19 mouse cellular contexts compared by ENCODE assay signal in the genomic region with DNA sequence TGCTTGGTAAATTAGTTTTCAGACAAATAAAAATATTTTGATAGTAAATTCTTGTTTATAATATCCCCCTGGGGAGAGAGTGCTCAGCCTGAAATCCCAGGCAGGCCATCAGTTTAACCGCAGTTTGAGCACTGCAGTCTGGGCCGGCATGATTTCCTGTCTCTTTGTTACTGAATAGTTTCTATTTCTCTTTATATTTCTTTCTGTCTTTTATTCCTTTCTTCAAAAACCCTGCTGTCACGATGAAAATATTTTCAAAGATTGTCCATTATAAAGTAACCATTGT. TPM values are rescaled to one million over a fixed set of nuclear protein-coding genes. Genes with fewer than 3 reads are reported as not detected.
DNase-seq lines count a peak whose midpoint lies in the region; ATAC-seq lines count a peak whose summit lies in the region.
"Had no signal": no experiment of that assay in that cellular context is flagged by ENCODE, and none has a peak within 500 bp of the region (broad histone marks: within the 10 kb centered on the region; RNA-seq: fewer than 3 reads in every experiment).

No protein-coding gene starts in this region.

- H3K27me3 ChIP-seq in forebrain, embryonic 15.5 days, result no peaks in the 10 kb centered on the region
- no peaks in the 10 kb centered on the region for H3K27me3 ChIP-seq in hindbrain, embryonic 15.5 days
- H3K27me3 ChIP-seq in midbrain, embryonic 15.5 days (replicated peaks), result no peaks in the 10 kb centered on the region
- H3K27me3 ChIP-seq: heart, embryonic 13.5 days had no signal

- H3K4me2 ChIP-seq in forebrain, embryonic 15.5 days (replicated peaks), result peak overlapping the region; percentile 34
- H3K4me2 ChIP-seq in hindbrain, embryonic 15.5 days, result peak overlapping the region; percentile 54
- peak overlapping the region; percentile 41 for H3K4me2 ChIP-seq in midbrain, embryonic 15.5 days
- H3K4me2 ChIP-seq: heart, embryonic 13.5 days; lung, embryonic 14.5 days had no signal

- WGBS in forebrain, embryonic 15.5 days, result 32% methylated on average over 3 of the region's 3 CpGs
- 19% methylated on average over 3 of the region's 3 CpGs for WGBS in hindbrain, embryonic 15.5 days
- 16% methylated on average over 3 of the region's 3 CpGs for whole genome bisulfite sequencing in midbrain, embryonic 15.5 days

- ATAC-seq in forebrain, embryonic 15.5 days (replicated peaks), result no peak
- no peak for ATAC-seq in hindbrain, embryonic 15.5 days (ENCODE audit: low FRiP score, low read depth)
- no peak for ATAC-seq in midbrain, embryonic 15.5 days (replicated peaks)
- ATAC-seq: activated CD4-positive, CD25-positive, alpha-beta regulatory T cell, adult 4 months had no signal

- H3K9me3 ChIP-seq in forebrain, embryonic 15.5 days, result no peaks in the 10 kb centered on the region
- no peaks in the 10 kb centered on the region for H3K9me3 ChIP-seq in hindbrain, embryonic 15.5 days
- H3K9me3 ChIP-seq in midbrain, embryonic 15.5 days, result no peaks in the 10 kb centered on the region
- H3K9me3 ChIP-seq: heart, embryonic 13.5 days had no signal

- peaks cover 8% of the 10 kb centered on the region for H3K4me1 ChIP-seq in forebrain, embryonic 15.5 days
- peaks cover 16% of the 10 kb centered on the region for H3K4me1 ChIP-seq in hindbrain, embryonic 15.5 days (replicated peaks)
- H3K4me1 ChIP-seq in midbrain, embryonic 15.5 days, result peaks cover 19% of the 10 kb centered on the region; the same call in 1 of the 2 replicates

- peak overlapping the region; percentile 33; the same call in 1 of the 2 replicates for H3K9ac ChIP-seq in forebrain, embryonic 15.5 days (replicated peaks)
- no peak overlapping the region for H3K9ac ChIP-seq in hindbrain, embryonic 15.5 days
- peak overlapping the region; percentile 5; the same call in 1 of the 2 replicates for H3K9ac ChIP-seq in midbrain, embryonic 15.5 days
- H3K9ac ChIP-seq: heart, embryonic 13.5 days; lung, embryonic 14.5 days had no signal

- H3K27ac ChIP-seq in forebrain, embryonic 15.5 days (replicated peaks), result no peak overlapping the region
- H3K27ac ChIP-seq in hindbrain, embryonic 15.5 days (replicated peaks), result peak overlapping the region; percentile 82
- peak overlapping the region; percentile 78 for H3K27ac ChIP-seq in midbrain, embryonic 15.5 days
- H3K27ac ChIP-seq: heart, embryonic 13.5 days had no signal

- peak overlapping the region; percentile 15; the same call in 1 of the 2 replicates for H3K4me3 ChIP-seq in forebrain, embryonic 15.5 days
- peak overlapping the region; percentile 29; the same call in 1 of the 2 replicates for H3K4me3 ChIP-seq in hindbrain, embryonic 15.5 days
- H3K4me3 ChIP-seq in midbrain, embryonic 15.5 days, result peak overlapping the region; percentile 18; the same call in 1 of the 2 replicates
- H3K4me3 ChIP-seq: heart, embryonic 13.5 days had no signal

- peak; percentile 17 for DNase-seq in heart, adult 11 months
- DNase-seq in heart, adult 8-10 months (ENCODE audit: low spot score), result no peak
- DNase-seq in embryo, embryonic 10.5 days (ENCODE audit: low spot score), result no peak
- DNase-seq in adrenal gland, postnatal 25 days, result no peak
- DNase-seq in cerebellum, adult 9-11 months, result no peak
- DNase-seq: adrenal gland, postnatal 36 days; gastrocnemius, postnatal 14 days; heart, postnatal 4 days; lung, embryonic 14.5 days; right cerebral cortex, postnatal 4 days had no signal

- no peaks in the 10 kb centered on the region for H3K36me3 ChIP-seq in forebrain, embryonic 15.5 days
- no peaks in the 10 kb centered on the region for H3K36me3 ChIP-seq in hindbrain, embryonic 15.5 days
- H3K36me3 ChIP-seq in midbrain, embryonic 15.5 days (replicated peaks), result no peaks in the 10 kb centered on the region
- H3K36me3 ChIP-seq: heart, embryonic 13.5 days had no signal

RNA-seq across cellular contexts. Expression of a gene that starts 27.2 kb away (rescaled TPM):
- not detected for total RNA-seq in heart, adult 8-10 months (2022)
- polyA plus RNA-seq in forebrain, embryonic 15.5 days (2015; fragmentation: Nextera tagmentation; extraction: Ambion mirVana), result not detected in 2 replicates
- polyA plus RNA-seq in hindbrain, embryonic 15.5 days (2015; fragmentation: Nextera tagmentation; extraction: Ambion mirVana), result not detected in 2 replicates
- polyA plus RNA-seq in midbrain, embryonic 15.5 days (2015; fragmentation: Nextera tagmentation; extraction: Ambion mirVana), result not detected in 2 replicates
- total RNA-seq in adrenal gland, postnatal 25 days (2021), result not detected in 2 replicates
- total RNA-seq: adrenal gland, postnatal 36 days; gastrocnemius, postnatal 14 days; heart, postnatal 4 days; layer of hippocampus, postnatal 25 days; left cerebral cortex, postnatal 25 days; liver, adult 2 months had no signal
- polyA plus RNA-seq: activated CD4-positive, CD25-positive, alpha-beta regulatory T cell, adult 4 months; embryonic facial prominence, embryonic 11.5 days; heart, embryonic 13.5 days; liver, adult 2 months; lung, embryonic 14.5 days had no signal
